Mouse (Mus musculus): ENCODE results near the gene Sptb. TPM values are rescaled to one million over a fixed set of nuclear protein-coding genes. Genes with fewer than 3 reads are reported as not detected.

Gene Sptb
- total and polyA plus RNA-seq, 3 experiments, result 17.9 to 85.1 (median 35.4) TPM

- no peaks in the 10 kb centered on the region for H3K79me2 ChIP-seq (ENCODE audit: control insufficient read depth, insufficient read depth, low read length, poor library complexity)
- H3K9me3 ChIP-seq (replicated peaks; ENCODE audit: insufficient read depth, low read length), result no peaks in the 10 kb centered on the region
- H3K27me3 ChIP-seq (ENCODE audit: control insufficient read depth in 1 of 2, insufficient read depth in 2 of 2, low read length in 2 of 2), result no peaks in the 10 kb centered on the region
- no peak overlapping the region for H3K4me3 ChIP-seq (ENCODE audit: control insufficient read depth in 1 of 2, insufficient read depth in 1 of 2, low read depth in 2 of 2, low read length in 2 of 2)
- no peak overlapping the region for H3K9ac ChIP-seq (ENCODE audit: control insufficient read depth, low read depth, low read length, poor library complexity, severe bottlenecking)
- no peak overlapping the region for H3K27ac ChIP-seq (ENCODE audit: control insufficient read depth, low read depth, low read length)
- peaks cover 0 to 17% of the 10 kb centered on the region in 2 experiments; a peak in 2 of 4 replicates for H3K36me3 ChIP-seq (ENCODE audit: control insufficient read depth in 1 of 2, insufficient read depth in 2 of 2, low read length in 2 of 2)
- DNase-seq (ENCODE audit: low read depth, low spot score), result peak; percentile 77
- peaks cover 3 to 28% of the 10 kb centered on the region in 2 experiments for H3K4me1 ChIP-seq (ENCODE audit: control insufficient read depth in 1 of 2, insufficient read depth in 2 of 2, low read length in 2 of 2)
- TF ChIP-seq MYB (IDR thresholded peaks at IDR 0.05; ENCODE audit: low read depth, low read length), result no peak
- TF ChIP-seq GABPA (IDR thresholded peaks at IDR 0.05; ENCODE audit: low read depth, low read length), result no peak
- no peak for TF ChIP-seq POLR2A (IDR thresholded peaks at IDR 0.05; ENCODE audit: control insufficient read depth in 1 of 2, insufficient read depth in 1 of 2, low read depth in 1 of 2, low read length in 2 of 2, poor library complexity in 1 of 2)
- TF ChIP-seq TAL1 (IDR thresholded peaks at IDR 0.05; ENCODE audit: low read length), result peak; percentile 50
- 0 out of 2 replicates have a peak, but pooled peaks have one; percentile 45 for TF ChIP-seq SIN3A (IDR thresholded peaks at IDR 0.05; ENCODE audit: low read length)
- TF ChIP-seq ETS1 (IDR thresholded peaks at IDR 0.05; ENCODE audit: low read depth, low read length), result peak; percentile 69
- no peak for TF ChIP-seq USF1 (IDR thresholded peaks at IDR 0.05; ENCODE audit: low read depth, low read length)
- TF ChIP-seq ZNF384 (IDR thresholded peaks at IDR 0.05; ENCODE audit: low read depth, low read length), result no peak
- TF ChIP-seq ZC3H11A (IDR thresholded peaks at IDR 0.05; ENCODE audit: low read depth, low read length), result peak; percentile 45
- no peak for TF ChIP-seq UBTF (IDR thresholded peaks at IDR 0.05; ENCODE audit: borderline replicate concordance, insufficient read depth, low read depth, low read length)
- peak; percentile 61 to 85 (median 80) for TF ChIP-seq CTCF (IDR thresholded peaks at IDR 0.05 in 2 of 3, conservative IDR thresholded peaks at IDR 0.05 in 1 of 3; ENCODE audit: control insufficient read depth in 1 of 3, insufficient read depth in 1 of 3, low read depth in 2 of 3, low read length in 3 of 3, poor library complexity in 1 of 3, severe bottlenecking in 1 of 3)
- TF ChIP-seq JUND (IDR thresholded peaks at IDR 0.05; ENCODE audit: low read depth, low read length), result no peak
- no peak for TF ChIP-seq NRF1 (IDR thresholded peaks at IDR 0.05; ENCODE audit: insufficient read depth, low read depth, low read length, poor library complexity, severe bottlenecking)
- no peak for TF ChIP-seq POLR2AphosphoS2 (IDR thresholded peaks at IDR 0.05; ENCODE audit: low read length)
- TF ChIP-seq RCOR1 (IDR thresholded peaks at IDR 0.05; ENCODE audit: low read depth, low read length), result peak; percentile 97
- peak; percentile 80 for TF ChIP-seq SMC3 (IDR thresholded peaks at IDR 0.05; ENCODE audit: low read depth, low read length)
- TF ChIP-seq MXI1 (IDR thresholded peaks at IDR 0.05; ENCODE audit: low read depth, low read length), result peak; percentile 70
- peak; percentile 75 for TF ChIP-seq MYC (IDR thresholded peaks at IDR 0.05; ENCODE audit: low read depth, low read length)
- TF ChIP-seq CHD1 (IDR thresholded peaks at IDR 0.05; ENCODE audit: low read depth, low read length), result no peak
- TF ChIP-seq KAT2A (conservative IDR thresholded peaks at IDR 0.05; ENCODE audit: low read depth, low read length), result no peak
- TF ChIP-seq POLR2AphosphoS5 (IDR thresholded peaks at IDR 0.05; ENCODE audit: borderline replicate concordance, low read depth, low read length), result no peak
- no peak for TF ChIP-seq HCFC1 (IDR thresholded peaks at IDR 0.05; ENCODE audit: low read depth, low read length)
- no peak for TF ChIP-seq MEF2A (IDR thresholded peaks at IDR 0.05; ENCODE audit: extremely low read depth, insufficient replicate concordance, low read depth, low read length, poor library complexity, severe bottlenecking)
- no peak for TF ChIP-seq NELFE (IDR thresholded peaks at IDR 0.05; ENCODE audit: low read depth, low read length)
- peak; percentile 72; the same call in 1 of the 2 replicates for TF ChIP-seq MAX (IDR thresholded peaks at IDR 0.05; ENCODE audit: low read length)
- no peak for TF ChIP-seq ZMIZ1 (IDR thresholded peaks at IDR 0.05; ENCODE audit: low read depth, low read length)
- peak; percentile 55 to 58; a peak in 3 of 4 replicates for TF ChIP-seq EP300 (IDR thresholded peaks at IDR 0.05; ENCODE audit: low read depth in 1 of 2, low read length in 2 of 2)
- TF ChIP-seq RAD21 (IDR thresholded peaks at IDR 0.05; ENCODE audit: low read depth, low read length), result peak; percentile 66
- TF ChIP-seq ZKSCAN1 (IDR thresholded peaks at IDR 0.05; ENCODE audit: low read depth, low read length), result no peak
- no peak for TF ChIP-seq ELF1 (IDR thresholded peaks at IDR 0.05; ENCODE audit: low read depth, low read length)
- peak; percentile 41; the same call in 1 of the 2 replicates for TF ChIP-seq MAFK (IDR thresholded peaks at IDR 0.05; ENCODE audit: borderline replicate concordance, low read depth, low read length)
- TF ChIP-seq TBP (IDR thresholded peaks at IDR 0.05; ENCODE audit: low read depth, low read length), result no peak
- no peak for TF ChIP-seq USF2 (IDR thresholded peaks at IDR 0.05; ENCODE audit: borderline replicate concordance in 1 of 2, insufficient read depth in 1 of 2, low read depth in 1 of 2, low read length in 2 of 2)
- no peak for TF ChIP-seq CHD2 (IDR thresholded peaks at IDR 0.05; ENCODE audit: low read length)
- no peak for TF ChIP-seq E2F4 (IDR thresholded peaks at IDR 0.05; ENCODE audit: borderline replicate concordance, low read depth, low read length)
- no peak for TF ChIP-seq MAZ (IDR thresholded peaks at IDR 0.05; ENCODE audit: low read depth, low read length)
These were observed 113.9 kb downstream of the Sptb start for GRCm38 (mm10) chr12:76596292-76597023.

Measured in MEL (cell line).